Mouse (Mus musculus) spleen, adult 12 weeks (tissue): Measurements from ENCODE around the gene Mgat3.
A peak's percentile ranks its signal among the peaks of the same experiment; 100 is the strongest.

ENCODE experiments used
- DNase-seq: peaks from one replicate; pipeline ENCODE4 v3.0.0; 2022; ENCODE audit warnings: low spot score

The Mgat3 gene

GRCm38 (mm10) chr15:80260677-80261076, 87.2 kb downstream of the Mgat3 start:
- DNase-seq, result peak; percentile 77

- DNase-seq, result no peak
Measured at GRCm38 (mm10) chr15:80261100-80261499, 87.6 kb downstream of the Mgat3 start.

- DNase-seq, result peak; percentile 90
Measured at GRCm38 (mm10) chr15:80263610-80264575, 90.4 kb downstream of the Mgat3 start, which contains the start of gene Rps19bp1. Gene Rps19bp1 (minus strand): TSS chr15:80264315.
